Mouse (Mus musculus) CH12.LX (cell line): ENCODE measurements around the gene B3gnt2. TPM values are rescaled to one million over a fixed set of nuclear protein-coding genes. Genes with fewer than 3 reads are reported as not detected.
A peak's percentile ranks its signal among the peaks of the same experiment; 100 is the strongest.

Source experiments
- DNase-seq: peaks from one replicate; pipeline ENCODE4 v3.0.0-alpha.2; 2013; ENCODE audit errors: extremely low read depth
- H3K27ac ChIP-seq: 2 replicates; pipeline ENCODE4 v1.5.1; 2012; ENCODE audit warnings: low read depth, mild to moderate bottlenecking, control low read depth, moderate library complexity; ENCODE audit not compliant: insufficient read depth
- H3K27me3 ChIP-seq: replicated peaks from 2 replicates; pipeline ENCODE3; 2012; ENCODE audit warnings: inconsistent platforms
- H3K36me3 ChIP-seq, 2 experiments: replicated peaks in 1 of 2; 2 replicates each; pipeline versions ENCODE3 to v1.6.1; 2012; ENCODE audit warnings: inconsistent platforms in 1 of 2, low read length in 1 of 2, mild to moderate bottlenecking in 1 of 2, mixed read lengths in 1 of 2, moderate library complexity in 1 of 2; ENCODE audit not compliant: control insufficient read depth in 1 of 2, insufficient read depth in 1 of 2
- H3K4me1 ChIP-seq, 2 experiments: 2 replicates each; pipeline ENCODE4 v1.6.1; 2012; ENCODE audit warnings: inconsistent platforms in 1 of 2, moderate library complexity in 1 of 2; ENCODE audit not compliant: insufficient read depth in 2 of 2, control insufficient read depth in 1 of 2
- H3K4me2 ChIP-seq: 2 replicates; pipeline ENCODE4 v1.6.1; 2012; ENCODE audit warnings: low read depth, mild to moderate bottlenecking, control low read depth; ENCODE audit not compliant: poor library complexity, insufficient read depth, severe bottlenecking
- H3K4me3 ChIP-seq, 3 experiments: fragments of 150-350 bp in 1 of 3; sonication (generic) in 1 of 3; replicated peaks in 1 of 3; 2 replicates each; pipeline versions ENCODE3 to v1.5.1; 2011 to 2012; ENCODE audit warnings: low read depth in 2 of 3, low read length in 2 of 3, mild to moderate bottlenecking in 2 of 3, moderate library complexity in 2 of 3, control low read depth in 1 of 3, improper control_type of control experiment in 1 of 3, inconsistent platforms in 1 of 3, mixed read lengths in 1 of 3; ENCODE audit not compliant: poor library complexity in 1 of 3
- H3K79me2 ChIP-seq: replicated peaks from 2 replicates; pipeline ENCODE4 v1.6.1; 2012; ENCODE audit warnings: mild to moderate bottlenecking, moderate library complexity; ENCODE audit not compliant: control insufficient read depth, poor library complexity, insufficient read depth, severe bottlenecking; ENCODE audit errors: extremely low read depth
- H3K9ac ChIP-seq: 2 replicates; pipeline ENCODE4 v1.6.1; 2012; ENCODE audit warnings: low read depth, mild to moderate bottlenecking, control low read depth, moderate library complexity; ENCODE audit not compliant: insufficient read depth
- H3K9me3 ChIP-seq: replicated peaks from 2 replicates; pipeline ENCODE3; 2012; ENCODE audit warnings: low read length, inconsistent platforms, mixed read lengths
- BHLHE40 ChIP-seq: IDR thresholded peaks from 2 replicates; pipeline ENCODE4 v1.6.1; 2011; ENCODE audit warnings: mild to moderate bottlenecking, low read depth, low read length, improper control_type of control experiment
- EP300 ChIP-seq: IDR thresholded peaks from 2 replicates; pipeline ENCODE4 v1.6.1; 2011; ENCODE audit warnings: low read length, improper control_type of control experiment
- GABPA ChIP-seq: IDR thresholded peaks from 2 replicates; pipeline ENCODE4 v1.6.1; 2012; ENCODE audit warnings: low read depth, low read length, improper control_type of control experiment, inconsistent platforms; ENCODE audit not compliant: insufficient replicate concordance
- IRF4 ChIP-seq: IDR thresholded peaks from 2 replicates; pipeline ENCODE4 v1.6.1; 2014; ENCODE audit warnings: low read depth, mild to moderate bottlenecking, inconsistent platforms, low read length, improper control_type of control experiment
- KAT2A ChIP-seq: IDR thresholded peaks from 2 replicates; pipeline ENCODE4 v1.6.1; 2012; ENCODE audit warnings: low read length, improper control_type of control experiment, inconsistent platforms; ENCODE audit not compliant: insufficient replicate concordance
- MAX ChIP-seq: IDR thresholded peaks from 2 replicates; pipeline ENCODE4 v1.6.1; 2011; ENCODE audit warnings: low read length, improper control_type of control experiment
- MAZ ChIP-seq: IDR thresholded peaks from 2 replicates; pipeline ENCODE4 v1.6.1; 2012; ENCODE audit warnings: low read depth, mild to moderate bottlenecking, inconsistent platforms, low read length, improper control_type of control experiment, moderate library complexity
- MEF2A ChIP-seq: IDR thresholded peaks from 2 replicates; pipeline ENCODE4 v1.6.1; 2014; ENCODE audit warnings: low read depth, mild to moderate bottlenecking, inconsistent platforms, low read length, improper control_type of control experiment, borderline replicate concordance
- NRF1 ChIP-seq: IDR thresholded peaks from 2 replicates; pipeline ENCODE4 v1.6.1; 2014; ENCODE audit warnings: low read depth, mild to moderate bottlenecking, inconsistent platforms, low read length, improper control_type of control experiment, moderate library complexity
- PAX5 ChIP-seq: IDR thresholded peaks from 2 replicates; pipeline ENCODE4 v1.6.1; 2012; ENCODE audit warnings: low read length, inconsistent platforms, mixed read lengths
- RAD21 ChIP-seq: IDR thresholded peaks from 2 replicates; pipeline ENCODE4 v1.6.1; 2011; ENCODE audit warnings: low read depth, mild to moderate bottlenecking, low read length, improper control_type of control experiment, moderate library complexity
- SMC3 ChIP-seq: IDR thresholded peaks from 2 replicates; pipeline ENCODE4 v1.6.1; 2011; ENCODE audit warnings: low read depth, low read length, improper control_type of control experiment
- TCF12 ChIP-seq: IDR thresholded peaks from 2 replicates; pipeline ENCODE4 v1.6.1; 2014; ENCODE audit warnings: low read depth, mild to moderate bottlenecking, inconsistent platforms, low read length, improper control_type of control experiment
- USF1 ChIP-seq: IDR thresholded peaks from 2 replicates; pipeline ENCODE4 v1.6.1; 2014; ENCODE audit warnings: low read depth, mild to moderate bottlenecking, inconsistent platforms, low read length, improper control_type of control experiment
- USF2 ChIP-seq: conservative IDR thresholded peaks from 2 replicates; pipeline ENCODE4 v1.6.1; 2011; ENCODE audit warnings: low read depth, low read length, improper control_type of control experiment
- ZC3H11A ChIP-seq: IDR thresholded peaks from 2 replicates; pipeline ENCODE4 v1.6.1; 2012; ENCODE audit warnings: low read depth, mild to moderate bottlenecking, inconsistent platforms, low read length, improper control_type of control experiment
- dilution Hi-C: fragments of 300-500 bp; cut with MboI; formaldehyde crosslinking; loops from 2 replicates; pipeline ENCODE4 v1.14.3; 2020; ENCODE audit warnings: low sequenced_read_pairs; ENCODE audit not compliant: extremely low pct_unique_long_range_greater_than_20kb, extremely low pct_ligation_motif_present
- in situ Hi-C: fragments of 300-500 bp; cut with MboI; formaldehyde crosslinking; loops from 3 replicates; pipeline ENCODE4 v1.14.3; 2019; ENCODE audit warnings: low sequenced_read_pairs, low pct_ligation_motif_present, low pct_unique_long_range_greater_than_20kb, mixed read lengths
- polyA plus RNA-seq: library from polyadenylated mRNA; unstranded; fragments of >175 nt; gene quantifications from 2 replicates; pipeline ENCODE4 v1.2.1, GENCODE M21; 2012; ENCODE audit warnings: low read depth; ENCODE audit not compliant: insufficient read length
- total RNA-seq, 2 experiments: library from RNA; depleted of rRNA; stranded (reverse); fragments of 300-350 nt in 1 of 2; fragments of >200 nt in 1 of 2; gene quantifications; 2 replicates each; pipeline ENCODE4 v1.2.3; 2012 to 2014

B3gnt2 gene
- total and polyA plus RNA-seq, 3 experiments = 74.6 to 96.0 (median 75.2) TPM

DNA sequence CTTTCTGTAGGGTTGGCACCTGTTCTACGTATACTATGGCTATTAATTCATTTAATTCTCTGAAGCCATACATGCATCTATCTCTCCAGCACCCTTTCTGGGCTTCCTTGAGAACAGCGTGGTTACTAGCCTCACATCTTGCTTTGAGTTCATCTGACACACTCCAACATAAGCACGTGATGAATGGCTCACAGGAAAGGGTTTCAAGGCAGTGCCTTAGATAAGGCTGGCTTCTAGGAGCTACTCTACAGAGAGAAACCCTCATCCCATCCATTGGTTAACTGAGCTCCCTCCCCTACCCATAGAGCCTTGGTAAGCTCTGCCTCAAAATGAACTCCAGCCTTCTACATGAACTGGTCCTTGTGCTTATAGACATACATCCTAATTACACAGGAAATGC is 47.3 kb downstream of the B3gnt2 start:
- Histone ChIP-seq H3K9me3 (no peaks in the 10 kb centered on the region), H3K4me3 (peak overlapping the region; percentile 34 to 45 (median 42)), H3K4me2 (peak overlapping the region; percentile 68), H3K27me3 (no peaks in the 10 kb centered on the region), H3K79me2 (no peaks in the 10 kb centered on the region), H3K36me3 (peaks cover 0 to 12% of the 10 kb centered on the region in 2 experiments), H3K9ac (peak overlapping the region; percentile 65), H3K4me1 (peaks cover 55 to 90% of the 10 kb centered on the region in 2 experiments), H3K27ac (peak overlapping the region; percentile 97)
- DNase-seq = no peak
- TF ChIP-seq MAX = peak; percentile 57; the same call in 1 of the 2 replicates
- no peak for TF ChIP-seq PAX5
- no peak for TF ChIP-seq NRF1
- TF ChIP-seq MEF2A = no peak
- TF ChIP-seq ZC3H11A = no peak
- peak; percentile 73; the same call in 1 of the 2 replicates for TF ChIP-seq BHLHE40
- peak; percentile 38 for TF ChIP-seq USF1
- TF ChIP-seq USF2 = no peak; the same call in 1 of the 2 replicates
- no peak; the same call in 1 of the 2 replicates for TF ChIP-seq RAD21
- dilution Hi-C loops (no loop called here), in situ Hi-C loops (no loop called here)

DNA sequence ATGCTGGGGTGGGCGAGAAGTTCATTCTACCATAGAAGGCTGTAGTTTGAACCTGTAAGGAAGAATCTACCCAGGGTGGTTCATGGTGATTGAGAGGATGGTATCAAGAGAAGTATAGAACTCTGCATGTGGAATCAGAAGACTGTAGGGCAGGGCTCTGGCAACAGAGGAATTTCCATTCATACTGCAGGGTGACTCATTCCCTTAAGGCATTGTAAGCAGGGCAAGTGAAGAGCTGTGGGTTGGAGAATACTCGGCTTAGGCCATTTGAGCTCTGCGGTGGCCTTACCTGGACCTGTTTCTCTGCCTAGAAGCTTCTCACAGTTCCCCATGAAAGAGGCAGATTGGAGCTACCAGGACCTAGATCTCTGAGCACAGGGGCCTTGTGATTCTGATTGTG is 49.3 kb downstream of the B3gnt2 start:
- peaks cover 41 to 75% of the 10 kb centered on the region in 2 experiments for H3K4me1 ChIP-seq
- H3K36me3 ChIP-seq = peaks cover 2 to 23% of the 10 kb centered on the region in 2 experiments
- TF ChIP-seq MAZ = 0 out of 2 replicates have a peak, but pooled peaks have one; percentile 32
- TF ChIP-seq TCF12 = no peak
- 0 out of 2 replicates have a peak, but pooled peaks have one; percentile 25 for TF ChIP-seq EP300
- TF ChIP-seq SMC3 = 0 out of 2 replicates have a peak, but pooled peaks have one; percentile 2
- no peak overlapping the region for H3K4me3 ChIP-seq
- H3K9me3 ChIP-seq = no peaks in the 10 kb centered on the region
- H3K27me3 ChIP-seq = no peaks in the 10 kb centered on the region
- no peak overlapping the region for H3K9ac ChIP-seq
- dilution Hi-C loops (no loop called here), in situ Hi-C loops (no loop called here)
- no peak for DNase-seq
- H3K27ac ChIP-seq = no peak overlapping the region
- H3K79me2 ChIP-seq = no peaks in the 10 kb centered on the region
- no peak overlapping the region for H3K4me2 ChIP-seq

DNA sequence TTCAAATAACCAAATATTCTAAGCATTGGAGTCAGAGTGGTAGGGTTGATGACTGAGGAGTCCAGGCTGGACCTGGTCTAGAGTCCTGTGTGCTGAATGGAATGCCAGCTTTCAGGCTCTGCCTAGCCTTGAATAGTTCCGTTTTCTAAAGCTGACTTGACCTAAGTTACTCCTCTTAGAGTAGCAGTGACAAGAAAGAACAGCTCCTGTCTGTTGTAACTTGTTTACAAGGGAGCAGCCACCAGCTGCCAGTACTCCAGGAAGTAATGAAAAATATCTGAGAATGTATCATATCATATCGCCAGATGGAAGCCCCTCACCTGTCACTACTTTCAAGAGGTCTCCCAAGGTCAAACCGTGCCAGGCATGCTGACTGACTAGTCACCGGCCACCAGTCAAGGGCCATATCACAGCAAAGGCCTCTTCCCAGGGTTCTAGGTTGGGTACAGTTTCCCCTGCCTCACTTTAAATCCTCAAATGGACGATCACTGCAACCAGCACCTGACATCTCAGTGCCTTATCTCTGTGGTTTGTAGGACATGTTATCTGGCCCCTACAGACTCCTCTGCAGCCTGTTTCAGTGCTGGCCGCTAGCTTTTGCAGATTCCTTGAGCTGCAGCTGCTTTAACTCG is 51.2 kb downstream of the B3gnt2 start:
- H3K79me2 ChIP-seq = no peaks in the 10 kb centered on the region
- H3K27me3 ChIP-seq = no peaks in the 10 kb centered on the region
- dilution Hi-C loops (no loop called here), in situ Hi-C loops (no loop called here)
- DNase-seq = no peak
- H3K36me3 ChIP-seq = peaks cover 4 to 38% of the 10 kb centered on the region in 2 experiments
- no peak overlapping the region for H3K9ac ChIP-seq
- no peak overlapping the region for H3K4me3 ChIP-seq
- peaks cover 23 to 57% of the 10 kb centered on the region in 2 experiments for H3K4me1 ChIP-seq
- no peak overlapping the region for H3K4me2 ChIP-seq
- no peak overlapping the region for H3K27ac ChIP-seq
- TF ChIP-seq EP300 (no peak), GABPA (no peak), SMC3 (no peak), KAT2A (no peak), IRF4 (no peak)
- TF ChIP-seq, all 38 proteins: peak for 0
- no peaks in the 10 kb centered on the region for H3K9me3 ChIP-seq
